Mouse (Mus musculus) MEL (cell line): ENCODE data around the gene Lrp6. TPM values are rescaled to one million over a fixed set of nuclear protein-coding genes. Genes with fewer than 3 reads are reported as not detected.

Experiments used
- DNase-seq: peaks from one replicate; pipeline ENCODE4 v3.0.0; 2011; ENCODE audit warnings: low read depth, low spot score
- H3K27ac ChIP-seq: 2 replicates; pipeline ENCODE4 v1.5.1; 2012; ENCODE audit warnings: low read depth, mild to moderate bottlenecking, control low read depth, low read length, moderate library complexity; ENCODE audit not compliant: control insufficient read depth
- H3K27me3 ChIP-seq, 2 experiments: fragments of 150-350 bp in 1 of 2; sonication (generic) in 1 of 2; 2 replicates each; pipeline ENCODE4 v1.6.1; 2012; ENCODE audit warnings: low read length in 2 of 2, mild to moderate bottlenecking in 2 of 2, improper control_type of control experiment in 1 of 2, moderate library complexity in 1 of 2; ENCODE audit not compliant: insufficient read depth in 2 of 2, control insufficient read depth in 1 of 2
- H3K36me3 ChIP-seq, 2 experiments: 2 replicates each; pipeline ENCODE4 v1.6.1; 2012 to 2014; ENCODE audit warnings: low read length in 2 of 2, improper control_type of control experiment in 1 of 2, inconsistent platforms in 1 of 2, mild to moderate bottlenecking in 1 of 2; ENCODE audit not compliant: insufficient read depth in 2 of 2, control insufficient read depth in 1 of 2
- H3K4me1 ChIP-seq, 2 experiments: fragments of 150-350 bp in 1 of 2; sonication (generic) in 1 of 2; 2 replicates each; pipeline ENCODE4 v1.6.1; 2012; ENCODE audit warnings: low read length in 2 of 2, improper control_type of control experiment in 1 of 2, mild to moderate bottlenecking in 1 of 2; ENCODE audit not compliant: insufficient read depth in 2 of 2, control insufficient read depth in 1 of 2
- H3K4me3 ChIP-seq, 2 experiments: fragments of 150-350 bp in 1 of 2; sonication (generic) in 1 of 2; 2 replicates each; pipeline ENCODE4 v1.5.1; 2012; ENCODE audit warnings: low read depth in 2 of 2, low read length in 2 of 2, mild to moderate bottlenecking in 2 of 2, moderate library complexity in 2 of 2, control low read depth in 1 of 2, improper control_type of control experiment in 1 of 2; ENCODE audit not compliant: control insufficient read depth in 1 of 2, insufficient read depth in 1 of 2
- H3K79me2 ChIP-seq: 2 replicates; pipeline ENCODE4 v1.6.1; 2012; ENCODE audit warnings: mild to moderate bottlenecking, low read length, moderate library complexity; ENCODE audit not compliant: control insufficient read depth, poor library complexity, insufficient read depth
- H3K9ac ChIP-seq: 2 replicates; pipeline ENCODE4 v1.6.1; 2012; ENCODE audit warnings: low read depth, mild to moderate bottlenecking, control low read depth, low read length, moderate library complexity; ENCODE audit not compliant: control insufficient read depth, poor library complexity, severe bottlenecking
- H3K9me3 ChIP-seq: fragments of 150-350 bp; sonication (generic); replicated peaks from 2 replicates; pipeline ENCODE4 v1.6.1; 2012; ENCODE audit warnings: mild to moderate bottlenecking, low read length, improper control_type of control experiment, moderate library complexity; ENCODE audit not compliant: insufficient read depth
- BHLHE40 ChIP-seq: IDR thresholded peaks from 2 replicates; pipeline ENCODE4 v1.6.1; 2012; ENCODE audit warnings: low read depth, mild to moderate bottlenecking, inconsistent platforms, low read length, improper control_type of control experiment, borderline replicate concordance
- CTCF ChIP-seq, 3 experiments: IDR thresholded peaks in 2 of 3; conservative IDR thresholded peaks in 1 of 3; 2 replicates each; pipeline ENCODE4 v1.5.1; 2011 to 2012; ENCODE audit warnings: low read length in 3 of 3, low read depth in 2 of 3, mild to moderate bottlenecking in 2 of 3, improper control_type of control experiment in 1 of 3, inconsistent platforms in 1 of 3, mixed read lengths in 1 of 3, moderate library complexity in 1 of 3; ENCODE audit not compliant: control insufficient read depth in 1 of 3, insufficient read depth in 1 of 3, poor library complexity in 1 of 3, severe bottlenecking in 1 of 3
- E2F4 ChIP-seq: IDR thresholded peaks from 2 replicates; pipeline ENCODE4 v1.6.1; 2011; ENCODE audit warnings: low read depth, low read length, improper control_type of control experiment, borderline replicate concordance
- ELF1 ChIP-seq: IDR thresholded peaks from 2 replicates; pipeline ENCODE4 v1.6.1; 2014; ENCODE audit warnings: low read depth, mild to moderate bottlenecking, inconsistent platforms, low read length, improper control_type of control experiment, moderate library complexity
- HCFC1 ChIP-seq: IDR thresholded peaks from 2 replicates; pipeline ENCODE4 v1.6.1; 2012; ENCODE audit warnings: low read depth, mild to moderate bottlenecking, inconsistent platforms, low read length, improper control_type of control experiment, moderate library complexity
- MAX ChIP-seq: IDR thresholded peaks from 2 replicates; pipeline ENCODE4 v1.6.1; 2011; ENCODE audit warnings: low read length, improper control_type of control experiment
- MYB ChIP-seq: IDR thresholded peaks from 2 replicates; pipeline ENCODE4 v1.6.1; 2011; ENCODE audit warnings: mild to moderate bottlenecking, low read depth, low read length, improper control_type of control experiment
- MYC ChIP-seq: IDR thresholded peaks from 2 replicates; pipeline ENCODE4 v1.6.1; 2011; ENCODE audit warnings: low read depth, mild to moderate bottlenecking, low read length, improper control_type of control experiment, moderate library complexity
- NRF1 ChIP-seq: IDR thresholded peaks from 2 replicates; pipeline ENCODE4 v1.6.1; 2014; ENCODE audit warnings: low read depth, mild to moderate bottlenecking, inconsistent platforms, low read length, improper control_type of control experiment, moderate library complexity; ENCODE audit not compliant: poor library complexity, insufficient read depth, severe bottlenecking
- POLR2AphosphoS5 ChIP-seq: IDR thresholded peaks from 2 replicates; pipeline ENCODE4 v1.6.1; 2012; ENCODE audit warnings: low read depth, borderline replicate concordance, mild to moderate bottlenecking, inconsistent platforms, low read length, moderate library complexity, mixed read lengths
- RAD21 ChIP-seq: IDR thresholded peaks from 2 replicates; pipeline ENCODE4 v1.6.1; 2011; ENCODE audit warnings: mild to moderate bottlenecking, low read depth, low read length, improper control_type of control experiment
- RCOR1 ChIP-seq: IDR thresholded peaks from 2 replicates; pipeline ENCODE4 v1.6.1; 2012; ENCODE audit warnings: low read depth, mild to moderate bottlenecking, inconsistent platforms, low read length, improper control_type of control experiment
- SIN3A ChIP-seq: IDR thresholded peaks from 2 replicates; pipeline ENCODE4 v1.6.1; 2012; ENCODE audit warnings: low read length, improper control_type of control experiment, inconsistent platforms
- SMC3 ChIP-seq: IDR thresholded peaks from 2 replicates; pipeline ENCODE4 v1.6.1; 2011; ENCODE audit warnings: low read depth, low read length, improper control_type of control experiment
- TCF12 ChIP-seq: IDR thresholded peaks from 2 replicates; pipeline ENCODE4 v1.6.1; 2014; ENCODE audit warnings: low read depth, mild to moderate bottlenecking, inconsistent platforms, low read length, improper control_type of control experiment, moderate library complexity
- USF1 ChIP-seq: IDR thresholded peaks from 2 replicates; pipeline ENCODE4 v1.6.1; 2014; ENCODE audit warnings: low read depth, mild to moderate bottlenecking, inconsistent platforms, low read length, improper control_type of control experiment, moderate library complexity
- USF2 ChIP-seq, 2 experiments: IDR thresholded peaks; 2 replicates each; pipeline ENCODE4 v1.6.1; 2011 to 2012; ENCODE audit warnings: improper control_type of control experiment in 2 of 2, low read length in 2 of 2, borderline replicate concordance in 1 of 2, inconsistent platforms in 1 of 2, low read depth in 1 of 2, mild to moderate bottlenecking in 1 of 2; ENCODE audit not compliant: insufficient read depth in 1 of 2
- ZC3H11A ChIP-seq: IDR thresholded peaks from 2 replicates; pipeline ENCODE4 v1.6.1; 2012; ENCODE audit warnings: low read depth, mild to moderate bottlenecking, inconsistent platforms, low read length, improper control_type of control experiment
- ZMIZ1 ChIP-seq: IDR thresholded peaks from 2 replicates; pipeline ENCODE4 v1.6.1; 2012; ENCODE audit warnings: low read depth, mild to moderate bottlenecking, inconsistent platforms, low read length, improper control_type of control experiment, moderate library complexity
- polyA plus RNA-seq, 2 experiments: library from polyadenylated mRNA; stranded (reverse) in 1 of 2; unstranded in 1 of 2; fragments of >175 nt in 1 of 2; fragments of >200 nt in 1 of 2; gene quantifications; 2 replicates each; pipeline versions ENCODE4 v1.2.1 to v1.2.4; 2012; ENCODE audit warnings: low replicate concordance in 2 of 2, low read depth in 1 of 2; ENCODE audit not compliant: insufficient read length in 2 of 2, insufficient read depth in 1 of 2, missing spikeins in 1 of 2
- total RNA-seq: library from RNA; depleted of rRNA; stranded (reverse); fragments of 300-350 nt; gene quantifications from 2 replicates; pipeline ENCODE4 v1.2.3, GENCODE M21; 2012

Lrp6 gene
- total and polyA plus RNA-seq, 3 experiments, result 13.1 to 25.7 (median 17.2) TPM

DNA sequence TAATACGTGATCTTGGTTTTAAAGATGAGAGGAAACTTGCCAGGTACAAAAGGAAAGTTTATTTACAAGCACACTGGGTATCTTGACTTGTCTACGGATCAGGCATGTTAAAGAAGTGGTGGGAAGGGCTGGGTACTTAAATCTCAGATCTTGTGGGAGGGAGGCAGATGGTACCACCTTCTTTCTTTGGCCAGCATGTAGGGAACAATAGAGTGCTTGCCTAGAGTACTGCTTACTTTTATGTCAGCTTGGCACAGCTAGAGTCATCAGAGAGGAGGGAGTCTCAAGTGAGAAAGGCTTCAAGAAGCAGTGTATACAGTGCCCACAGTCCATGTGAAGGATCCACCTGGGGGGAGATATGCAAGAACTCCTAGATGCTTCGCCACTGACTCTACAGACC is 38.4 kb upstream of the Lrp6 start:
- Histone ChIP-seq H3K36me3 (peaks cover 0 to 2% of the 10 kb centered on the region in 2 experiments; a peak in 2 of 4 replicates), H3K27ac (no peak overlapping the region), H3K4me1 (peaks cover 2% of the 10 kb centered on the region in 2 experiments), H3K27me3 (no peaks in the 10 kb centered on the region), H3K9me3 (no peaks in the 10 kb centered on the region), H3K79me2 (no peaks in the 10 kb centered on the region), H3K9ac (no peak overlapping the region), H3K4me3 (no peak overlapping the region)
- TF ChIP-seq NRF1, result no peak
- TF ChIP-seq SIN3A, result no peak
- no peak for TF ChIP-seq RAD21
- TF ChIP-seq TCF12, result no peak
- no peak for TF ChIP-seq HCFC1
- no peak for TF ChIP-seq ZC3H11A
- no peak for TF ChIP-seq CTCF (IDR thresholded peaks at IDR 0.05 in 2 of 3, conservative IDR thresholded peaks at IDR 0.05 in 1 of 3; ENCODE audit: control insufficient read depth in 1 of 3, insufficient read depth in 1 of 3, low read depth in 2 of 3, low read length in 3 of 3, poor library complexity in 1 of 3, severe bottlenecking in 1 of 3)
- no peak for TF ChIP-seq SMC3
- no peak for TF ChIP-seq ELF1
- no peak for TF ChIP-seq RCOR1
- no peak for TF ChIP-seq MAX
- TF ChIP-seq POLR2AphosphoS5, result no peak
- no peak for TF ChIP-seq USF2 (IDR thresholded peaks at IDR 0.05; ENCODE audit: borderline replicate concordance in 1 of 2, insufficient read depth in 1 of 2, low read depth in 1 of 2, low read length in 2 of 2)
- TF ChIP-seq ZMIZ1, result no peak
- TF ChIP-seq USF1, result no peak
- TF ChIP-seq MYC, result no peak
- no peak for TF ChIP-seq E2F4
- no peak for DNase-seq

DNA sequence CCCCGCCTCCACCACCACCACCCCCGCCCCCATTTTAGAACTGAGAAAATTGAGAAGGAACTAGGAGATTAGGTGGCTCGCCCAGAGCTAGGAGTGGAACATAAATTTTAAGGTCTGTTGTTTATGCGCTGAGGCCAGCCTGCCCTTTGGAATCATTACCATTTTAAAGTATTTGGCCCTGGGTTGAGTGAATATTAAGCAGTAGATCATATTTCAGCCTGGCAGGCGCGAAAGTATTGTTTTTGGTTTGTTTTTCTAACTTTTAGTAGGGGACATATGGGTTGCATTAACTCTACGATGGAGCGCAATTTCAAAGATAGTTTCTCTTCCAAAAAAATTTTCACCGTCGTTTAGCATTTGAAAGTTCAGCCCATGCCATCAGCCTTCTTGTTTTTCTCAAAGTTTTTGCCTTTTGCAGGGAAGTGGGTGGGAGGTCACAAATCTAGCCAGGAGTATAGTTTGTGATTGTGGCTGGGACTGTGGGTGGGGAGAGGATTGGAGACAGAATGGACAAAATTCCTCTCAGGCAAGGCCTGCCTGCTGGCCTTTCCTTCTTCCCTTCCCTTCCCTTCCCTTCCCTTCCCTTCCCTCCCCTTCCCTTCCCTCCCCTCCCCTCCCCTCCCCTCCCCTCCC is 35.7 kb upstream of the Lrp6 start:
- no peaks in the 10 kb centered on the region for H3K9me3 ChIP-seq
- no peak for DNase-seq
- H3K4me3 ChIP-seq, result peak overlapping the region; percentile 12 to 46
- peaks cover 2% of the 10 kb centered on the region in 2 experiments for H3K4me1 ChIP-seq
- no peaks in the 10 kb centered on the region for H3K79me2 ChIP-seq
- no peak overlapping the region for H3K27ac ChIP-seq
- peaks cover 0 to 2% of the 10 kb centered on the region in 2 experiments; a peak in 2 of 4 replicates for H3K36me3 ChIP-seq
- H3K27me3 ChIP-seq, result no peaks in the 10 kb centered on the region
- H3K9ac ChIP-seq, result peak overlapping the region; percentile 31
- TF ChIP-seq BHLHE40, result no peak
- TF ChIP-seq CTCF (IDR thresholded peaks at IDR 0.05 in 2 of 3, conservative IDR thresholded peaks at IDR 0.05 in 1 of 3; ENCODE audit: control insufficient read depth in 1 of 3, insufficient read depth in 1 of 3, low read depth in 2 of 3, low read length in 3 of 3, poor library complexity in 1 of 3, severe bottlenecking in 1 of 3), result no peak
- TF ChIP-seq MYB, result no peak
